Mouse (Mus musculus) cerebellum, adult 11 months (tissue): Measurements from ENCODE around the gene Mrpl30.

Source experiments
- DNase-seq: peaks from one replicate; pipeline ENCODE4 v3.0.0; 2022

Gene Mrpl30

DNA sequence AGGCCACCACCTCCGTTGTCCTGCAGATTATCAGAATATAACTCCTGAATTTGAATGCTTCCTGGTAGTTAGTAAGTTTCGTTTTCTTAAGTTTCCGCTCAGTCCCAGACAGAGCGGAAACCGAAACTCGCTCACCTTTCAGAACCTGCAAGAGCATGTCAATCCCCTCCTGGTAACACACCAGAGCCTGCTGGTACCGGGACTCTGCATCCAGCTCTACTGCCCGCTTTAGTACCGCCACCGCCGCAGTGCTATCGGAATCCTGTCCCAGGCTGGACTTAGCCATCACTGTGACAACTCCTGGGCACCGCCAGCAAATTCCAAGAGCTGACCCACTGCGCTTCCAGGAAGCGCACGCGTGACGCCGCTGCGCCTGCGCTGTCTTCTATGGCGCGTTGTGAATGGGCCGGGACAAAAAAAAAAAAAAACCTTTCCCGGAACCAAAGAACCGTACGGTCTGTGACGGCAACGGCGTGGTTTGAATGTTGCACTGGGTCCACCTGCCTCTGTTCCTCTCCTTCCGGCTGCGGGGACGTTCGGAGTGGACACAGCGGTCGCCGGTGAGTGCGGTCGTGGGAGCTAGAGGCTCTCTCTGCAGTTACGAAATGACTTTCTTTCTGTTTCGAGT is at the start of gene Mrpl30, which contains the start of gene Mitd1:
Gene Mrpl30, plus strand, starts transcription at position 453 of the 628 bp plus-strand sequence.
Gene Mitd1, minus strand, starts transcription at position 387 of the 628 bp plus-strand sequence.
- peak; percentile 89 for DNase-seq

DNA sequence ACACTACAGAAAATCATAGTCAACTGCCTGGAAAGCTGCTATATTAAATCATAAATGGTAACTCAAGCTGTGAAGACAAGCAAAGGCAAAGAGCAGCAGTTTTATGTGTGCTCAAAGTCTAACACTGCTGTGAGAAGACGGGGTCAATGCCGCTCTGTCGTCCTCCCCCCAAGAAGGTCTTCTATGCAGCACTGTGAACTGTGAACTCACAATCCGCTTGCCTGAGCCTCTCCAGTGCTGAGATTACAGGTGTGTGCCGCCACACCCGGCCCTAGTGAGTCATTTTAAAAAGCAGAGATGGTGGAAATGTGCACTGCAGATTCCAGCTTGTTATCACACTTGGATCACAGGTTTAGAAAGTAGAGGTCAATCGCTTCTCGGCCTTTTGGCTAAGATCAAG is 43.4 kb upstream of the Mrpl30 start:
- no peak for DNase-seq

DNA sequence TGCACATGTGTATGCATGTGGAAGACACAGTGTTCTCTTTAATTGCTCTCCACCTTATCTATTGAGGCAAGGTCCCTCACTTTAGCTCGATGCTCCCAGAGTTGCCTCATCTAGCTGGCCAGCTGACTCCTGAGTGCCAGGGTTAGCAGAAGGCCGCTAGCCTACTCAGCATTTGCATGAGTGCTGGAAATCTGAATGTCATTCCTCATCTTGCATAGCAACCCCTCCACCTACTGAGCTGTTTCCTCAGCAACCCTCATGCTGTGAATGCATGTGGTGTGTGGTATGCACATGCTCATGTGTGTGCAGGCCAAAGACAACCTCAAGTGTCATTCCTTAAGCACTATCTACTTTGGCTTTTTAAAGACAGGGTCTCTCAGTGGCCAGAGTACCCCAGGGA is 39.6 kb upstream of the Mrpl30 start:
- no peak for DNase-seq

DNA sequence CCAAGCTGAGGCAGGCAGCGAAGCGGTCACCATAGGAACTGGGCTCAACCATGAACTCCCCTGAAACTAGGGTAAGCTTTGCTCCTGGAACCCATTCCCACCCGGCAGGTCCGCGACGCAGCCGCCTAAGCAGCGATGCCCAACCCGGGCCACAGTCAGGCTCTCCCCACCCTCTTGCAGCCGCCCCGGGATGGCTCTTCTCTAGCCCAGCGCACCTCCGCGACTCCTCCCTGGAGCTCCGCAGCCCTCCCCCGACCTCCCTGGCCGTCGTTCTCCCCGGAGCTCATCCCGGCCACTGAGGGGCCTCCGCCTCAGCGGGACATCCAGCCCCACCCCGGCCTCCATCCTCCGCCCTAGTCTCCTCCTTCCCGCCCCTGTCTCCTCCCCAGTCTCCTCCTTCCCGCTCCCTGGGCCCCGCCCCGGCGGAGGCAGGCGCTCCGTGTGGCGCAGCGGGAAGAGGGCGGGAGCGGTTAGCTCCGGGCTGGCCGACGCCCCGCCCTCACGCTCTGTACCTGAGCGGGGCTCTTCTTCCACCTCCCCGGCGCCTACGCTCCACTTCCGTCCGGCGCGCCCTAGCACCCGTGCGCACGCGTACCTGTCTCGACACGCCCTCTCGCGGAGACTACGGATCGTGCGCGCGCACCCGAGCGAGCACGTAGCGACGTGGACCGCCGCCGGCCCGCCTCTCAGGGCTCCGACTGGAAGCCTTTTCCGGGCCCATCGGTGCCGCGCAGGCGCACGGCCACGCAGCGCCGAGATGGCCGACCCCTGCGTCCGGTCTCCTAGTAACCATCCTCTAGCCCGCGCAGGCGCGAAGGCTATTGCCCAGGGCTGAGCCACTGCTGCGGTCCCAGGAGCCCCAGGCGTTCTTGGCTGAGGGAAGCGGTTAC is 25.5 kb upstream of the Mrpl30 start:
- DNase-seq: peak; percentile 100

DNA sequence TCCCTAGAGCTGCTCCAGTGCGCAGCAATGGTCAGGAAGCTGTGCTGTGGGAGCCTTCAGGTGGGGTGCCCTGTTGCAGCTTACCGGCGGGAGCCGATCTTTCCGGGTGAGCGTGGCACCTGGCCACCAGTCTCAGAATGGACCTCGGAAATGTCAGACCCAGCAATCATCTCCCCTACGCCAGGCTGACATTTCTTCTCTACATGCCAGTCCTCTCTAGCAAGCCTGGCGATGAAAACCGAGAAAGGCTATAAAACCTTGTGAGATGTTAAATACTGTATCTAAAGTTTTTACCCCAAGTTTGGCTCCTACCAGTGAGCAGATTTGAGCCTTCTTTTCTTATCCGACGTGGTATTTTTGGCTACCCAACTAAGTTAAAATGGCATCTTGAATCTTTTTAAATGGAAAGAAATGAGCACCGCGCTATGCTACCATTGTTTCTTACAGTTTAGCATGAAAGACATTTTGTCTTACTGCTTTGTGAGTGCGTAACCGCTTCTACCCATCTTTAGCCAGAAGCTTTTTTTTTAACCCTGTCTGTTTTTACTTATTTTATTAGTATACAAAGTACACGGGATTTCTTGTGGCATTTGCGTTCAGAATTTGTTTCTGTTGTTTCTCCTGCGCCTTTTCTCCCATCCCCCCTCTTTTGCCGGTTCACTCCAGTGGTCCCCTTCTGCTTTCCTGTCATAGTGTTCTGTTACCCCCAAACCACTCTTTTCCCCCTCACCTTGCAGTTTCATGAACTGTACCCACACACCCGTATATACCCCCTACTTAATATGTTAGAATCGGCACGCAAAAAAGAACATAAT is 24.7 kb upstream of the Mrpl30 start:
- peak; percentile 25 for DNase-seq

DNA sequence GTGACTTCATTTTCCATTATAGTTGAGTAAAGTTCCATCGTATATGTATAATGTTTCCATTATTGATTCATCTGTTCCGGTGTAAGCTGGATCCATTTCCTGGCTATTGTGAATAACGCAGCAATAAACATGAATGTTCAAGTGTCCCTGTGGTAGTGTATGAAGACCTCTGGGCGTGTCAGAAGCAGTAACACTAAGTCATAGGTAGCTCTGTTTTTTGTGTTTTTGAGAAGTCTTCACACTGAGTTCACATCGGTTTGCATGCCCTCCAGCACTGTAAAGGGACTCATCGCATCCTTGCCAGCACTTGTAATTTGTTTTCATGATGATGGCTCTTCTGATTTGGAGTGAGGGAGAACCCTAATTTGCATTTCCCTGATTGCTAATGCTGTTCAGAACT is 24.0 kb upstream of the Mrpl30 start, which contains the start of gene Tsga10:
Gene Tsga10, minus strand, starts transcription at position 144 of the 400 bp plus-strand sequence.
- DNase-seq: no peak

- peak; percentile 42 for DNase-seq
Measured at GRCm38 (mm10) chr1:37867056-37867455, 23.2 kb upstream of the Mrpl30 start.

DNA sequence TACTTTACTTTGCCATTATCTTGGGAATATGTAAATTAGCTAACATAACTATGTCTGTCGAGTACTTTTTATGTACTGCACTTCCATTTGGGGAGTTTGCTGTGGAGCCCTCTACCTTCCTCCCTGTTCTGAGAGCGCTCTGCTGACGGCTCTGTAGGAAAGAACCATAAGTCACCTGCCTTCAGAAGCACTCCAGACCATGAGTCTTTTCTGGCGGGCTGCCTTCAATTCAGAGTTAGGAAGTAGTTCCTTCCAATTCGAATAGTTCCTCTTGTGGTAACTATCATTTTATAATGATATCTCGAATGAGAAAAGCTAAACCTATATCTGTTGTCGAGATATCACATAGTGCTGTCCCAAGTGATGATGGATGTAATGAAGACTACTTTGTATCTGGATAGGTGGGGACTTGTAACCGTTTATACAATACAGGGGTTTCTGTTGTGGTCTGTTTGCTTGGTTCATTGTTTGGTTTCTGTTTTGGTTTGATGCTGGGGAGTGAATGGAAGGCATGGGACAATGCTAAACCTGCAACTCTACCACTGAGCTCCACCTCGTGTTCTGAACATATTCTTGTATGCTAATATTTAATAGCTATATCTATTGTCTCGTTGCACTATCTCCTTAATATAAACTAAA is 22.5 kb upstream of the Mrpl30 start:
- no peak for DNase-seq

DNA sequence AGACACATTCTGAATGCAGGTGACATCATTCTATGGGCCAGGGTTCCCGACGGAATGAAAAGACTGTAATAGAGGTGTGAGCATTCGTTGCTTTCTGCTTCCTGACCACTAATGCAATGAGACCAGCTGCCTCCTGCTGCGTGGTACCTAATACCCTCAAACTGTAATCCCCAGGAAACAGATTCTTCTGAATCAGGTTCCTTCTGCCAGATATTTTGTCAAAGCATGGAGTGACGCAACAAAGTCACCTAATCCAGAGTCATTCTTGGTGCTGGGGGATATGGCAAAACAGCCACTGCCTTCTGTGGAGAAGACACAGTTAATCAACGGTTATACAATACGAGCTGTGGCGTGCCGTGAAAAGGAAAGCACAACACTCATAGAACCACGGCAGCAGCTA is 21.6 kb upstream of the Mrpl30 start:
- no peak for DNase-seq

DNA sequence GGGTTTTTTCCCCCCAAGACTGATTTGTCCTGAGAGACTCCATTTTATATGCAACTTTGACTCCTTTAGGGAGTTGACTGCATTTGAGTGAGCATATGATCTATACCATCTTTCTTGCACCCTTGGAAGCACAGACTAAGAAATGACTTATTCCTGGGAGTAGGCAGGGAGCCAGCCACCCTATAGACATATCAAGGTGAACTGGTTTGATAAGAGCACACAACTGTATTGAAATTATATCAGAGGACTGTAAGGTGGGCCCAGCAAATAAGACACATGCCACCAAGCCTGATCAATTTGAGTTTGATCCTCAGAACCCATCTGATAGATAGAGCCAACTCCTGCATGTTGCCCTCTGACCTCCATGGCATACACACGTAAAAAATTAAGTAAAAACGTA is 20.9 kb upstream of the Mrpl30 start:
- no peak for DNase-seq

DNA sequence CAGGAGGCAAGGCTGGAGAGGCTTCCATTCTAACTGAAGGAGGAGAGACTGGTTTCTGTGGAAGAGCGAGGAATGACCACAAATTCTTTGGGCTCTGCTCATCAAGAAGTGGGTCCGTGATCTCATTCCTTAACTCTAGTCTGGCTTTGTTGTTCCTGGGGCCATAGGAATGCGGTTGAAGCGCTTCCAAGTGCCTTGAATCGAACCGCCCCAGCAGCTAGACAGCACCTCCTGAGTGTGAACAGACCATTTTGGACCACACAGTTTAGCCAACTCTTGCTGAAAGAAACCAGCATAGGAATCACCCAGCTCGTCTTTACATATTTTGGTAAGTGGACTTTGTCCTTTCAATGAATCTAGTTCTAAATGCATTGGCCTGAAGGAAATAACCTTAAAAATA is 18.6 kb upstream of the Mrpl30 start, which contains the start of gene Lipt1:
Gene Lipt1, plus strand, starts transcription at position 35 of the 400 bp plus-strand sequence.
- DNase-seq: no peak

DNA sequence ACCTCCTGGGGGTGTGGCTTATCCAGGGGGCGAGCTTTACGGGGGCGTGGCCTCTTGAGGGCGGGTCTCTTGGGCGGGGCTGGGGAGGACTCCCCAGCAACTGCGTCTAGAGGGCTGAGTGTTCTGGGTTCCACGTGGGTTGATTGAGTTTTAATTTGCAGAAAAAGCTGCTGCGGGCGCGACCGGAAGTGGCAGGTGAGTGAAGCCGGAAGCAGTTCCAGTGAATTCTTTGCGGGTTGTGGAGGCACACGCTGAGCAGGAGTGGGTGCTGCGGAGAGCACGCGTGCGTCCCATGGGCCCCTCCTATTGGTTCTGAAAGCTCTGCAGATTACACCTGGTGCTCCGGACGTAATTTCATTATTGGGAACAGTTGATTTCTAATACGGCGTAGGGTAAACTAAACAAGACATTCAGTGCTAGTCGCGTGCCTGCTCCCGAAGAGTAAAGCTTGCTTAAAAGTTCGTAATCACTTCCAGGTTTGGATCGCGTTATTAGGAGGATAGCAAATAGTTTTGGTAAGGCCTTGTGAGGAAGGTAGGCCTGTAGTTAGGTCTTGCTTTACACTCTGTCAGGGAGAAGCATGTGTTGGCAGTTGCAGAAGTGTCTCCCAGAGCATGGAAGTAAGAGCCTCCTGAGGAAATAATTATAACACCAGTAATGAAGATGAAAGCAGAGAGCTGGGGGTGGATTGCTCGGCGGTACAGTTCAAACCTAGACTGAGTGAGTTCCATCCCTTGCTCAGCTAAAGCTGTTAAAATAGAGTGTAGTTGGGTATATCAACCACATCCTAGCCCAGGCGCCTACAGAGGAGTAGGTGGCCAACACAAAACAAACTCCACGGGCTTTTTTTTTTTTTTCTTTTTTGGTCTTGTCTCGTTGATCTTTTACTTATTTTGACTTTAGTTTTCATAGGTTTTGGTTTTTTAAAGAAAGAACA is 17.9 kb upstream of the Mrpl30 start:
- peak; percentile 68 for DNase-seq

- no peak for DNase-seq
Measured at GRCm38 (mm10) chr1:37873157-37873556, 17.1 kb upstream of the Mrpl30 start.

GRCm38 (mm10) chr1:37877736-37878460 is 12.4 kb upstream of the Mrpl30 start:
- DNase-seq: no peak

DNA sequence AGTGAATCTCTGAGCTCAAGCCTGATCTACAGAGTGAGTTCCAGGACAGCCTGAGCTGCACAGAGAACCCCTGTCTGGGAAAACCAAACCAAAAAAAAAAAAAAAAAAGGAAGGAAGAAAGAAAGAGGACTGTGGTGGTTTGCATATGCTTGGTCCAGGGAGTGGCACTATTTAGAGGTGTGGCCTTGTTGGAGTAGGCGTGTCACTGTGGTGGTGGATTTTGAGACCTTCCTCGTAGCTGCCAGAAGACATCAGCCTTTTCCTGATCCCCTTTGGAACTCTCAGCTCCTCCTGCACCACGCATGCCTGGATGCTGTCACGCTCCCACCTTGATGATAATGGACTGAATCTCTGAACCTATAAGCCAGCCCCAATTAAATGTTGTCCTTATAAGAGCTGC is 6.9 kb upstream of the Mrpl30 start:
- no peak for DNase-seq

DNA sequence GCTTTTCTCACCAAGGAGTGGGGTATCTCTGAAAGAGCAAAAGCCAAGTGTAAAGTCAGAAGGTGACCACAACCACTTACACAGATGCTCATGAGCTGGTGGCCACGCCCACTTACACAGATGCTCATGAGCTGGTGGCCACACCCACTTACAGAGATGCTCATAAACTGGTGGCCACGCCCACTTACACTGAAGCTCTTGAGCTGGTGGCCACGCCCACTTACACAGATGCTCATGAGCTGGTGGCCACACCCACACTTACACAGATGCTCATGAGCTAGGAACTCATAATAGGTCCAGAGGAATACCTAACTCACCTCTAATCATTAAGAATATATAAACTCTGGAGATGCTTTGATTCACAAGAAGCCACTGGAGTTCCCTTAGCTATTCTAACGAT is 5.8 kb upstream of the Mrpl30 start:
- no peak for DNase-seq

DNA sequence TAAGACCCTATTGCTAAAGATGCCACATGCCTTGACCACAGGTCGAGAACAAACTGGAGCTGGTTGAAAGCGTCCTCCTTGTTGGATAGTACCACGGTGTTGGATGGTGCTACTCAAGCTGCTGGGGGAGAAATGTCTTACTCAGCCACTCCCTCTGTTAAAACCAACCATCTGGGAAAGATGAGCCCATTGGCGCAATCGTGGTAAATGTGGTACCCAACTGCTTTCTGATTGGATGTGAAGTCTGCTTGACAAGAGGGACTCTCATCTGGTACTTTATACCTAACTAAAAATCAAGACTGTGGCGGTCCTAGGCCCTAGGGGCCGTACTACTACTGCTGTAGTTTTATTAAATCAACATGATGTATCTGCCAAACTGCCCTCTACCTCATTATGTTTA is 1.1 kb upstream of the Mrpl30 start:
- no peak for DNase-seq

- DNase-seq: no peak
Measured at GRCm38 (mm10) chr1:37891400-37891799, 1.1 kb downstream of the Mrpl30 start.

GRCm38 (mm10) chr1:37894606-37895005 is 4.3 kb downstream of the Mrpl30 start:
- no peak for DNase-seq

DNA sequence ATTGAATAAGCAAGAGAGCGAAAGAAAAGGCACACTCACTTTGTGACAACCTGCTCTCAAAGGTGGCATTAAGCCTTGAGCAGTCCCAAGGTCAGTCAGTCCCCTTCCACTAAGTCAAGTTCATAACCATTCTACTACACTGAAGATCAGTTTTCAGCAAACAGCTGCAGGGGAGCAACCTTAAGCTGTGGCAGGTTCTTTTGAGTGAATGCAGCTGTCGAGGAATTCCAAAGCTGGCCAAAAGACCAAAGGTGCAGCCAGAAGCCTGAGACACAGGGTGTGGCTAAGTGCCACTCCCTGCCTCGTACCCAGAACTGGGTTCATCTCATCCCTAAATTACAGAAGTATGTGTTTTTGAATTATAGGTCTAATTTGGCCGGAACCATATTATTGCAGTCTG is 9.5 kb downstream of the Mrpl30 start:
- DNase-seq: no peak

- DNase-seq: no peak
Measured at GRCm38 (mm10) chr1:37900288-37900687, 10.0 kb downstream of the Mrpl30 start.
